Mouse (Mus musculus) spleen, adult 2 months (tissue): Measurements from ENCODE around the gene Elfn2. TPM values are rescaled to one million over a fixed set of nuclear protein-coding genes. Genes with fewer than 3 reads are reported as not detected.
A peak's percentile ranks its signal among the peaks of the same experiment; 100 is the strongest.

Source experiments
- DNase-seq, 2 experiments: peaks; one replicate each; pipeline versions ENCODE4 v3.0.0 to v3.0.0-alpha.2; 2012 to 2021; ENCODE audit warnings: low spot score in 2 of 2, low read depth in 1 of 2
- H3K27ac ChIP-seq: fragments of 200-500 bp; 2 replicates; pipeline ENCODE4 v1.5.1; 2012; ENCODE audit warnings: low read length, inconsistent platforms; ENCODE audit not compliant: insufficient read depth
- H3K27me3 ChIP-seq: fragments of 200-500 bp; 2 replicates; pipeline ENCODE4 v1.6.1; 2012; ENCODE audit warnings: mild to moderate bottlenecking, moderate library complexity, low read length, inconsistent platforms; ENCODE audit not compliant: control insufficient read depth, insufficient read depth
- H3K36me3 ChIP-seq: fragments of 200-500 bp; 2 replicates; pipeline ENCODE4 v1.6.1; 2012; ENCODE audit warnings: mild to moderate bottlenecking, low read length, inconsistent platforms; ENCODE audit not compliant: control insufficient read depth, insufficient read depth
- H3K4me1 ChIP-seq: fragments of 200-500 bp; 2 replicates; pipeline ENCODE4 v1.6.1; 2011; ENCODE audit warnings: inconsistent platforms; ENCODE audit not compliant: control insufficient read depth, insufficient read depth, insufficient read length
- H3K4me3 ChIP-seq: fragments of 200-500 bp; 2 replicates; pipeline ENCODE4 v1.5.1; 2011; ENCODE audit warnings: mild to moderate bottlenecking, inconsistent platforms; ENCODE audit not compliant: insufficient read depth, insufficient read length; ENCODE audit errors: extremely low read depth
- CTCF ChIP-seq: fragments of 200-500 bp; IDR thresholded peaks from 2 replicates; pipeline ENCODE4 v1.5.1; 2011; ENCODE audit warnings: mild to moderate bottlenecking, inconsistent platforms; ENCODE audit not compliant: insufficient read depth, insufficient read length, insufficient replicate concordance; ENCODE audit errors: extremely low read depth
- POLR2A ChIP-seq: fragments of 200-500 bp; IDR thresholded peaks from 2 replicates; pipeline ENCODE4 v1.6.1; 2011; ENCODE audit warnings: low read depth, low read length, inconsistent platforms
- WGBS: fragments of 180-500 bp; shearing (Covaris S2); methylation state at CpG from one replicate; pipeline ENCODE4 v1.1.7; 2018; 5-methylcytosine and 5-hydroxymethylcytosine counted together
- polyA plus RNA-seq: library from polyadenylated mRNA; depleted of rRNA; stranded (reverse); fragments of >200 nt; gene quantifications from 2 replicates; pipeline ENCODE4 v1.2.3, GENCODE M21; 2012; rRNA removed

Gene Elfn2
- 0.20 and 0.29 TPM in 2 replicates for polyA plus RNA-seq

DNA sequence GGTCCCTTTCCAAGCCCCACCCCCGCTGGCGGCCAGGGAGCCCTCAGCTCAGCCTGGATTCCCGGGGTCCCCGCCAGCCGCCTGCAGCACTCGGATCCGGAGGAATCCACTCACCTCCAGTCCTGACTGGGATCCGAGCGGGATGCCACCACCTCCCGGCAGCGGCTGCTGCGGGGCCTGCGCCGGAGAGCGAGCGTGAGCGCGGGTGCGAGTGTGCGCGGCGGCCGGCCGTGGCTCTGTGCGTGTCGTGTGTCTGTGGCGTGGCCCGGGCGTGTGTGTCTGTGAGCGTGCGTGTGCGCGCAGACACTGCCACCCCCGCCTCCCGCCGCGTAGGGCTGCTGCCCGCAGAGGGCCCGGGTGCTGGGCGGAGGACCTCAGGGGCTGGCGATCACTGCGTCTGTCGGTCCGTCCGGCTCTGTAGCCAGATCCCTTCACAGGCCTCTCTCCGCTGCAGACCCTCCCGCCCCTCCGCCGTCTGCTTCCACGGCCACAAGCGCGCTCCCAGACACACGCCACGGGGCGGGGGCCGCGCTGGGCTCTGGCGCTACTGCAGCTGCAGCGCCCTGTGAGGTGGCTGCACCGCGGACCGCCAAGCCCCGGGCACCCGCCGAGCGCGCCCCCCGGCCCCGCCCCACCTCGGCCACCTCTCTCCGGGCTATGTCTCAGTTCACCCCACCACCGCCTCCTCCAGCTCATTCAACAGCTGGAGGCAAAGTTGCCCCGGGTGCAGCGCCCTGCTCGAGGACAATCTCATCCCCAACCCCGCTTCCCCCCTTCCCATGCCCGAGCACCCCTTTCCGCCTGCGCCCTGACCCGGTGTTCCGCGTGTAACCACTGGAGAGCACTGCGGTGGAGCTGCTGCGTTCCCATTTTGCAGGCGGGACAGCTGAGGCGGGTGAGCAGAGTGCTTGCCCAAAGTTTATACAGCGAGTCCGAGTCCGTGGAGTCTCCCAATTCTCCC, at the start of gene Elfn2:
Gene Elfn2 (minus strand): TSS at position 482 of the 961 bp plus-strand sequence.
- no peaks in the 10 kb centered on the region for H3K36me3 ChIP-seq
- H3K27me3 ChIP-seq: peaks cover 25% of the 10 kb centered on the region
- no peak for DNase-seq
- H3K4me1 ChIP-seq: peaks cover 11% of the 10 kb centered on the region
- no peak for TF ChIP-seq CTCF
- TF ChIP-seq POLR2A: no peak
- WGBS: 7% methylated on average over 86 of the region's 89 CpGs
- no peak within 1 kb of the TSS for H3K27ac ChIP-seq
- peak within 1 kb of the TSS; percentile 9; the same call in 1 of the 2 replicates for H3K4me3 ChIP-seq

DNA sequence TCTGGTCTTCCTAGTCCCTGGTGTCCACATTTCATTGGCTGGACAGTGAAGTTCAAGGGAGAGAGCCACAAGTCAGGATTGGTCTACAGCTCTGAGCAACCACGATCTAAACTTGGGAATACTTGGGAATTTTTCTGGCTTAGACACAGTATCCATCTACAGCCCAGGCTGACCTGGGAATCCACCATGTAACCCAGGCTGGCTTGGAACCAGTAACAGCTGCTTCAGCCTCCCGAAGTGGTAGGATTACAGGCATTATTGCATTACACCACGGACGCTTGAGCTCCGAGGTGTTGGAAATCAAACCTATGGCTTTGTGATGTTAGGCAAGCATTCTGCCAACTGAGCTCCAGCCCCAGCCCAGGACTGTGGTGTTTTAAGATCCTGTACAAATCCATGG, 45.1 kb upstream of the Elfn2 start:
- Histone ChIP-seq H3K4me1 (no peaks in the 10 kb centered on the region), H3K36me3 (peaks cover 48% of the 10 kb centered on the region), H3K27ac (no peak overlapping the region), H3K4me3 (no peak overlapping the region), H3K27me3 (no peaks in the 10 kb centered on the region)
- TF ChIP-seq POLR2A: no peak
- no peak for TF ChIP-seq CTCF
- no peak for DNase-seq
- 93% methylated on average over 5 of the region's 5 CpGs for WGBS

DNA sequence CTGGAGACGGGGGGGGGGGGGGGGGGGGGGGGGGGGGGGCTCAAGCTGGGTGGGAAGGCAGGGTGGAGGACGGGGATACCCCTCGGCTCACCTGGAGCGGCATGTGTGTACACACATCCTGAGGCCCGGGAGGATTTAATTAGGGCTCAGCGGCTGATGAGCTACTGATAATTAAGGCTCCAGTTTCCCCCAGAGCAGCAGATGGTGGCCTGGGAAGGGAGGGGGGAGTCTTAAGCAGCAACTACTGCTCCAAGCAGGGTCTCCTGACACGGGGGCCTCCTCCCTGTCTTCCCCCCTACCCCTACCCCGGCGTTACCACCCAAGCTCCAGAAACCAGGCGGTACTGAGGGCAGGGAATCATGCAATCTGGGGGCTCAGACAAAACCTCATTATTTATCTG, 44.6 kb upstream of the Elfn2 start:
- Histone ChIP-seq H3K27me3 (no peaks in the 10 kb centered on the region), H3K4me1 (no peaks in the 10 kb centered on the region), H3K36me3 (peaks cover 48% of the 10 kb centered on the region), H3K27ac (no peak overlapping the region), H3K4me3 (no peak overlapping the region)
- TF ChIP-seq POLR2A (no peak), CTCF (no peak)
- WGBS: 89% methylated on average over 9 of the region's 10 CpGs
- DNase-seq: no peak

DNA sequence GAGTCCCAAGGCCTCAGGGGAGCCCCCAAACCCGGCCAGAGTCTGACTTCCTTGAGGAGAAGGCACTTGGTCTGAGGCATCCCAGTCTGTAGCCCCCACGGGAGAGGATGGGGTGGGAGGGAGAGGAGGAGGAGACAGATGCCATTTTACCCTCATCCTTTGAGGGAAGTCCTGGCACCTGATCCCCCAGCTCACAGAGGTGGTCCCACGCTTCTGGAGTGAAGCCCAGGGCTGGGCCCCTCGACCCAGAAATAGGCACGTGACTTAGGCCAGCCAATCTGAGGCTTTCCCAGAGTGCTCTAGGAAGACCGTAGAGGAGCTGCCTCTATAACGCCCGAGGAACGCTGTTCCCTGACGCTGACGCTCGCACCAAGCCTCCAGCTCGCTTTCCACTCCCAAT, 42.5 kb upstream of the Elfn2 start:
- Histone ChIP-seq H3K4me3 (no peak overlapping the region), H3K4me1 (no peaks in the 10 kb centered on the region), H3K27me3 (no peaks in the 10 kb centered on the region), H3K27ac (no peak overlapping the region), H3K36me3 (peaks cover 58% of the 10 kb centered on the region)
- no peak for TF ChIP-seq CTCF
- no peak for TF ChIP-seq POLR2A
- no peak for DNase-seq
- 90% methylated on average over 13 of the region's 13 CpGs for WGBS

DNA sequence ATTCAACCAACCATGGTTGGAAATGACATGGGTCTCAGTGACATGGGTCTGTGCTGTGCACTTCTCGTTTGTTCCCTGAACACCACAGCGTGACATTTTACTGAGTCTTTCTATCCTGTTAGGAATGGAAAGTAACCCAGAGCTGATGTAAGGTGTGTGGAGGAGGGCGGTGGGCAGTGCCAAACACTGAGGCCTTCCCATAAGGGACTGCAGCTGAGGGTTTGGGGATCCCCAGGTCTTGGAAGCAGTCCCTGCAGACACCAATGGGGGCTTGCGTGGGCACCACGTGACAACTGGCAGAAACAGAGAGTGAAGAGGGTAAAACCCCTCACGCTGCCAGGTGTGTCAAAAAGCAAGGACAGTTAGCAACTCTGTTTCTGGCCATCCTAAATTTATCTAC, 39.6 kb upstream of the Elfn2 start:
- peaks cover 9% of the 10 kb centered on the region; the same call in 1 of the 2 replicates for H3K4me1 ChIP-seq
- H3K27me3 ChIP-seq: no peaks in the 10 kb centered on the region
- H3K4me3 ChIP-seq: no peak overlapping the region
- no peak for DNase-seq
- H3K27ac ChIP-seq: no peak overlapping the region
- no peak for TF ChIP-seq POLR2A
- TF ChIP-seq CTCF: no peak
- peaks cover 47% of the 10 kb centered on the region for H3K36me3 ChIP-seq
- 89% methylated on average over 6 of the region's 6 CpGs for WGBS

DNA sequence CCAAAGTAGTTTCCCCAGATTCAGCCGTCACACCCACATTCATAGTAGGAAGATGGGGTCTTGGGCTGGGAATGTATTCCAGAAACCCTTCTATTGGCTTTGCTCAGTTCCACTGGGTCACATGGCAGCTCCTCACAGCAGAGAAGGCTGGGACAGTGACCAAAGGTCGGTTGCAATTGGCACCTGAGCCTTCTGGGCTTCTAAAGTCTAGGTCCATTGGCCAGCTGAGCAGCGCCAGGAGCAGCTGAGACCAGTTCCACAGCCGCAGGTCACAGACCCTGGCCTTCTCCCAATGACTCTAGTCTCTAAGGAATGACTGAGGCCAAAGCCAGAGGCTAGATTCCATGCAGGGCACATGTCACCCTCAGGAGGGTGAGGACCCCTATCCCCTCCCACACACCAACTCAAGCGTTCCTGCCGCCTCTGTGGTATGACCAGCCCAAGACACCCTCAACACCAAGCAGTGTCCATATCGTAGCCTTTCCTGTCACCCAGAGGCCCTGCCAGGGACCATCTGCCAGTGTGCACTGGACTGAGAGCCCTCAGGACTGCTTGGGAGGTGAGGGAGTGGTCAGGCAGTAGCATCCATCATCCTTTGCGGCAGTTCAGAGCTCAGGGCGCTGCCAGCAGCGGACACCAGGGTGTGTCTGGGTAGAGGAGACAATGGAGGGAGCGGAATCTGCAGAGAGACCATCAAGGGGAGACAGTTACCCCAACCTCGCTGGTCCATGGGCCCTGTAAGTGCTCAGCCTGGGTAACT, 37.6 kb upstream of the Elfn2 start:
- H3K27me3 ChIP-seq: no peaks in the 10 kb centered on the region
- H3K4me3 ChIP-seq: no peak overlapping the region
- no peak overlapping the region for H3K27ac ChIP-seq
- no peak for DNase-seq
- H3K4me1 ChIP-seq: peaks cover 11% of the 10 kb centered on the region; the same call in 1 of the 2 replicates
- peaks cover 36% of the 10 kb centered on the region for H3K36me3 ChIP-seq
- TF ChIP-seq POLR2A (no peak), CTCF (no peak)
- 92% methylated on average over 12 of the region's 12 CpGs for WGBS
